Mouse (Mus musculus) small intestine, adult 2 months (tissue): ENCODE data around the gene Lhfpl5. TPM values are rescaled to one million over a fixed set of nuclear protein-coding genes. Genes with fewer than 3 reads are reported as not detected.
A peak's percentile ranks its signal among the peaks of the same experiment; 100 is the strongest.

Experiments used
- H3K27ac ChIP-seq: fragments of 200-500 bp; 2 replicates; pipeline ENCODE4 v1.5.1; 2012; ENCODE audit warnings: low read depth, low read length, control low read depth, inconsistent platforms; ENCODE audit not compliant: insufficient read depth
- H3K27me3 ChIP-seq: fragments of 200-500 bp; 2 replicates; pipeline ENCODE4 v1.6.1; 2012; ENCODE audit warnings: mild to moderate bottlenecking, moderate library complexity, low read length, inconsistent platforms; ENCODE audit not compliant: control insufficient read depth, insufficient read depth
- H3K36me3 ChIP-seq: fragments of 200-500 bp; 2 replicates; pipeline ENCODE4 v1.6.1; 2012; ENCODE audit warnings: mild to moderate bottlenecking, low read length, control low read depth, inconsistent platforms; ENCODE audit not compliant: control insufficient read depth, insufficient read depth
- H3K4me1 ChIP-seq: fragments of 200-500 bp; 2 replicates; pipeline ENCODE4 v1.6.1; 2012; ENCODE audit warnings: low read length, inconsistent platforms, mixed read lengths; ENCODE audit not compliant: control insufficient read depth, insufficient read depth, insufficient read length
- H3K4me3 ChIP-seq: fragments of 200-500 bp; 2 replicates; pipeline ENCODE4 v1.5.1; 2012; ENCODE audit warnings: low read depth, mild to moderate bottlenecking, control low read depth, inconsistent platforms, low read length, moderate library complexity
- CTCF ChIP-seq: fragments of 200-500 bp; IDR thresholded peaks from 2 replicates; pipeline ENCODE4 v1.5.1; 2012; ENCODE audit warnings: low read depth, mild to moderate bottlenecking, control low read depth, inconsistent platforms, low read length, moderate library complexity, mixed read lengths; ENCODE audit not compliant: insufficient replicate concordance, insufficient read length; ENCODE audit errors: extremely low read depth
- POLR2A ChIP-seq: fragments of 200-500 bp; IDR thresholded peaks from 2 replicates; pipeline ENCODE4 v1.6.1; 2012; ENCODE audit warnings: low read depth, mild to moderate bottlenecking, control low read depth, inconsistent platforms, low read length, moderate library complexity
- WGBS: fragments of 180-500 bp; shearing (Covaris S2); methylation state at CpG from one replicate; pipeline ENCODE4 v1.1.7; 2018; 5-methylcytosine and 5-hydroxymethylcytosine counted together
- polyA plus RNA-seq: library from polyadenylated mRNA; depleted of rRNA; stranded (reverse); fragments of >200 nt; gene quantifications from 2 replicates; pipeline ENCODE4 v1.2.3, GENCODE M21; 2012; rRNA removed

Lhfpl5 gene
- polyA plus RNA-seq, result 0.66 and 1.0 TPM in 2 replicates

GRCm38 (mm10) chr17:28575244-28576125 is at the start of gene Lhfpl5:
Gene Lhfpl5 (plus strand): TSS chr17:28575641.
- H3K27ac ChIP-seq, result no peak within 1 kb of the TSS
- peak within 1 kb of the TSS; percentile 30 for H3K4me3 ChIP-seq
- peaks cover 9% of the 10 kb centered on the region for H3K4me1 ChIP-seq
- H3K36me3 ChIP-seq, result no peaks in the 10 kb centered on the region
- no peaks in the 10 kb centered on the region for H3K27me3 ChIP-seq
- TF ChIP-seq POLR2A (no peak), CTCF (no peak)
- WGBS, result 15% methylated on average over 50 of the region's 50 CpGs

DNA sequence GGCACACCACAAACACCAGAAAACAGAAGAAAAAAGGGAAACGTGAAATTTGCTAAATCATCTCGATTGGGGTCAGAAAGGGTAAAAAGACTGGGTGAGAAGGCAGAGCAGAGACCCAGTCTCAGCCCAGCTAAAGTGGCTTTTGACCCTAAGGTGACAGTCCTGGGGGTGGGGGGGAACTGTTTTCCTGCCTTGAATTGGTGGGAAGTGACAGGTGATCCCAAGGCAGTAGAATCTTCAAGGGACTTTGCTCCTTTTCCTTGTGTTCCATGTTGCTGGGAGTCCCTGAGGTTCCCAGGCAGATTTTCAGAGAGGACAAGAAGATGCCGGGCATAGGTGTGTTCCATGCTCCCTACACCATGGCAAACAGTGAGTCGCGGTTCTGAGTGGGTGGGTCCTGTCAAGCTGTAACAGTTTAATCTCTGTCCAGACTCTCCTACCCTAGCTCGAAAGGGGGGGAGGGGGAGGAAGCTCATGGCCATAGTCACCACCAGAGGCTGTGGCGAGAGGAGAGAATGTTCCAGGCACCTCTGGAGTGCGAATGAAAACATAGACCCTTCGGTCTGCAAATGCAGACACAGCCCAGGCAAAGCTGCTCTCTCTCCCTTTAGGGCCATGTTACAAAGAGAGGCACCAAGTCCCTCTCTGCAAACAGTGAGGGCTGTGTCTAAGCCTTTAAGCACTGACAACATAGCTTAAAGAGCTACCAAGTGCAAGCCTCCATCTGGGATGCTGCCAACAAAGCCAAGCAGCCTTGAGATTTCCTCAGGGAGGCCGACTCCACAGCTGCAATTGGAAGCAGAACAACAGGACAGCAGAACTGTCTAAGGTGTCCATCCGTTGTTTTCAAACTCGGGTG is 48.0 kb upstream of the Lhfpl5 start:
- Histone ChIP-seq H3K4me3 (no peak overlapping the region; the same call in 1 of the 2 replicates), H3K36me3 (no peaks in the 10 kb centered on the region)
- 29% methylated on average over 12 of the region's 12 CpGs for WGBS

GRCm38 (mm10) chr17:28528043-28528351 is 47.4 kb upstream of the Lhfpl5 start:
- no peak overlapping the region for H3K27ac ChIP-seq
- no peaks in the 10 kb centered on the region for H3K27me3 ChIP-seq
- 2% methylated on average over 6 of the region's 6 CpGs for WGBS

More for the DNA sequence above, 48.0 kb upstream of the Lhfpl5 start:
- Histone ChIP-seq H3K27ac (no peak overlapping the region), H3K27me3 (no peaks in the 10 kb centered on the region), H3K4me1 (peaks cover 7% of the 10 kb centered on the region)
- TF ChIP-seq POLR2A, result 0 out of 2 replicates have a peak, but pooled peaks have one; percentile 4
- no peak for TF ChIP-seq CTCF

GRCm38 (mm10) chr17:28529116-28529515 is 46.3 kb upstream of the Lhfpl5 start:
- H3K27me3 ChIP-seq, result no peaks in the 10 kb centered on the region
- H3K4me3 ChIP-seq, result no peak overlapping the region
- no peak for TF ChIP-seq CTCF
- no peak for TF ChIP-seq POLR2A
- 71% methylated on average over 4 of the region's 4 CpGs for WGBS
- H3K36me3 ChIP-seq, result no peaks in the 10 kb centered on the region
- H3K4me1 ChIP-seq, result peaks cover 3% of the 10 kb centered on the region; the same call in 1 of the 2 replicates
- H3K27ac ChIP-seq, result no peak overlapping the region

More at GRCm38 (mm10) chr17:28528043-28528351, 47.4 kb upstream of the Lhfpl5 start:
- Histone ChIP-seq H3K4me3 (no peak overlapping the region; the same call in 1 of the 2 replicates), H3K4me1 (peaks cover 3% of the 10 kb centered on the region), H3K36me3 (no peaks in the 10 kb centered on the region)
- TF ChIP-seq POLR2A, result no peak
- peak; percentile 99 for TF ChIP-seq CTCF

DNA sequence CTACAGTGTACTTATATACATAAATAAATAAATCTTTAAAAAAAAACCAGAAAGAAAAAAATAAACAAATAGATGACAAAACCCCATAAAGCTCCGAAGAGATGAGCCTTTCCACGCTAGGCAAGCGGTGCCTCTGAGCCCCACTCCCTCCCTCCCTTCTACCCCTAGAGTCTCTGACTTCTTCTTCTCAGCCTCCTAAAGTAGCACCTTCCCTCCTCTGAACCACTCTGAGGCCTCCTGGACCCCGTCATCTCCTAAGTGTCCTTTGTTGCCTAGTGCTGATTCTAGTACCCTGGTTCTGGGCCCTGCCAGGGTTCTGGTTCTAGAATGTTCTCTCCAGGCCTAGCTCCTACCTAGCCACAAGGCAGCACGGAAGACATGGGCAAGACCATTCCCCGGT is 44.9 kb upstream of the Lhfpl5 start, which contains the start of gene Armc12:
Armc12 (plus strand) TSS at position 301 of the 400 bp plus-strand sequence.
- TF ChIP-seq POLR2A (no peak), CTCF (no peak)
- 89% methylated on average over 6 of the region's 6 CpGs for WGBS

DNA sequence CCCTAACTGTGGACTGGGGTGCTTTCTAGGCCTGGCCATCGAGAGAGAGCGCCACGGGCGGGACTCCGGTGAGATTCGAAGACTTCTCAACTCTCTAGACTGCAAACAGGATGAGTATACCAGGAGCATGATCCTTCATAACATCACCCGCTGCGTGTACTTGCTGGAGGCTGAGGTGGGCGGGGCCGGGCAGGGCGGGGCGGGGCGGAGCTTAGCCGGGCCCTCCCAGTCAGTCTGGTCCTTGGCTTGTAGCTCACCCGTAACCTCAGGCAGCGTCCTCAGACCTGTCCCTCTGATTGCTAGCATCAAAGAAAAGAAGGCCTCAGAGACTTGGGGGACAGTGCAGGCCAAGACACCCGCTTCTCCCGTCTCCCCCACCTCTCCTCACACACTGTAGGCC is 43.5 kb upstream of the Lhfpl5 start:
- peaks cover 3% of the 10 kb centered on the region; the same call in 1 of the 2 replicates for H3K4me1 ChIP-seq
- H3K4me3 ChIP-seq, result no peak overlapping the region
- H3K27ac ChIP-seq, result no peak overlapping the region
- 26% methylated on average over 18 of the region's 18 CpGs for WGBS
- TF ChIP-seq POLR2A, result no peak
- no peak for TF ChIP-seq CTCF
- no peaks in the 10 kb centered on the region for H3K36me3 ChIP-seq
- H3K27me3 ChIP-seq, result no peaks in the 10 kb centered on the region

More for the DNA sequence above, 44.9 kb upstream of the Lhfpl5 start, which contains the start of gene Armc12:
- Histone ChIP-seq H3K36me3 (no peaks in the 10 kb centered on the region), H3K4me1 (peaks cover 3% of the 10 kb centered on the region; the same call in 1 of the 2 replicates), H3K4me3 (no peak within 1 kb of the TSS), H3K27me3 (no peaks in the 10 kb centered on the region), H3K27ac (no peak within 1 kb of the TSS)
